Mouse (Mus musculus): Measurements from ENCODE around the gene Prr14l. TPM values are rescaled to one million over a fixed set of nuclear protein-coding genes. Genes with fewer than 3 reads are reported as not detected.
"Not testable (repeated sequence)": the region's sequence is repeated elsewhere in the genome, so short reads cannot be mapped to it uniquely, and the experiment has no call there.

Gene Prr14l
- polyA plus RNA-seq (2016; fragmentation: Nextera tagmentation; extraction: Ambion mirVana), result 11.8 and 18.4 TPM in 2 replicates

DNA sequence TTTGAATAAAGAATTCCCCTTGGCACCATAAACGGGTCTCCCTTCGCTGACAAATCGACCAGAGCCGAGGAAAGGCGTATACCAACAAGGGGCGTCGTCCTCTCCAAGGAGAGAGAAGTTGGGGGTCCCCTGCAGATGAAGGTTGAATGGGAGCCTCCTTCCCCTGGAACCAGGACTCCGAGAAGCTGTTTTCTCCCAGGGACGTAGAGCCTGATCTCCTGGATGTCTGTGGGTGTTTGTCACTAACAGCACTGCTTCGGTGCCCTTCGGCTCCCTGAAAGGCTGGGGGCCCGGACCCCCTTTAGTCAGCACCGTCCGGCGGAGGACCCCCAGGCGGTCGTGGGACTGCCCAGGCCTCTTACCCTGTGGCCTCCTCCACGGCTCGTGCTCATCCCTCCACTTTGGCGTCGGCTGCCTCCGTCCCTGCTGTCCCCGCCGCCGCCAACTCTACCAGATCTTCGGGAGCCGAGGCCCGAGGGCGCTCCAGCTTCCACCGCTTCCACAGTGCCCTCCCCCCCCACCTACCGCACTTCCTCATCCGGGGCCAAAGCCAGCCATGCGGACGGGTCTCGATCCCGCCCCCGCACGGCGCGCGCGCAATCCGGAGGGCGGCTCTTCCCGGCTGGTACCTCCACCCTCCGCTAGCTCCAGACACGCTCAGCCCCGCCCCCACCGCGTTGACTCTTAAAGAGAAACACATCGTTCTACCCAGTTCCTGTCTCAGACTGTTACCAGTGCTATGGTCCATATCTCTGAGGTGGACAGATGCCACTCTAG lies at the start of gene Prr14l:
TSS of gene Prr14l (minus strand) at position 526 of the 777 bp plus-strand sequence.
- Histone ChIP-seq H3K9me3 (replicated peaks) (no peaks in the 10 kb centered on the region), H3K4me2 (peak within 1 kb of the TSS; percentile 71), H3K4me3 (peak within 1 kb of the TSS; percentile 75), H3K36me3 (peaks cover 22% of the 10 kb centered on the region), H3K27ac (ENCODE audit: poor library complexity, severe bottlenecking) (peak within 1 kb of the TSS; percentile 84), H3K4me1 (replicated peaks) (peaks cover 20% of the 10 kb centered on the region), H3K27me3 (replicated peaks) (no peaks in the 10 kb centered on the region), H3K9ac (peak within 1 kb of the TSS; percentile 92)
- WGBS, result under 1% methylated on average over 43 of the region's 51 CpGs
- peak; percentile 98 for ATAC-seq (ENCODE audit: insufficient number of reproducible peaks, low FRiP score)

DNA sequence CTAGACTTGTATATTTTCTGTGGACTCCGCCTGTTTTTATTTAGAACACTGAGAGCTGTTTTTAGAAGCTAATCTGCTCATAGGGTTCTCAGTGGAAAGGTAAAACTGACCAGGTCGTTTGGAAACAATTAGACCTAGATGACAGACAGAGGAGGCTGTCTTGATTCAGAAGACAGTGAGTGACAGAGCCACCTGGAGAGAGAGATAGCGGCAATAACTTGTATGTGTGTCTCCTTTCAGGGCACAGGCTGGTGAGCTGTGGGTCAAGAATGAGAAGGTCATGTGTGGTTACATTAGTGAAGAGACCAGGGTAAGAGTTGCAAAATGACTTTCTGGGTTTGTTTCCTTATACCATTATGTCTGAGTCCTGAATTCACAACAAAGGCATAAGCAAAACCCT lies 32.7 kb upstream of the Prr14l start:
- H3K27ac ChIP-seq (ENCODE audit: poor library complexity, severe bottlenecking), result no peak overlapping the region
- WGBS, result 65% methylated on average over 3 of the region's 3 CpGs
- no peak for ATAC-seq (ENCODE audit: insufficient number of reproducible peaks, low FRiP score)
- no peak overlapping the region for H3K4me3 ChIP-seq
- H3K9me3 ChIP-seq (replicated peaks), result no peaks in the 10 kb centered on the region
- H3K9ac ChIP-seq, result no peak overlapping the region
- no peaks in the 10 kb centered on the region for H3K4me1 ChIP-seq (replicated peaks)
- no peak overlapping the region for H3K4me2 ChIP-seq
- peaks cover 74% of the 10 kb centered on the region for H3K36me3 ChIP-seq
- no peaks in the 10 kb centered on the region for H3K27me3 ChIP-seq (replicated peaks)

DNA sequence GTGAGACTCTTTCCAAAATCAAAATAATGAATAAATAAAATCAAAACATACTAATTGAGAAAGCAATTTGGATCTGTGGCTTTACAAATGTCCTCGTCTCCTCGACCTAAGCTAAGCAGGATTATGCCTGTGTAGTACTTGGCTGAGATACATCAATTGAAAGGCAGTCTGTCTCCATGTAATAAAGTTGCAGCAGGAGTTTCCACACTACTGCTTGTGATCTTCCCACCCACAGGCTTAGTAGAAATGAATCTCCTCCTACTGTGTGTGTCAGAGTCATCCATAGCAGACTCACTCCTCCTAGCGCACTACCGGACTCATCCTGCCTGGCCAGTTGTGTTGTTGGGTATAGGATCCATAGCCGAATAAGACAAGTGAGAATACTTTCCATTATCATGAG lies 18.3 kb upstream of the Prr14l start:
- no peak overlapping the region for H3K4me2 ChIP-seq
- no peaks in the 10 kb centered on the region for H3K27me3 ChIP-seq (replicated peaks)
- H3K4me1 ChIP-seq (replicated peaks), result no peaks in the 10 kb centered on the region
- 92% methylated on average over 5 of the region's 5 CpGs for WGBS
- no peak overlapping the region for H3K9ac ChIP-seq
- H3K27ac ChIP-seq (ENCODE audit: poor library complexity, severe bottlenecking), result no peak overlapping the region
- no peak overlapping the region for H3K4me3 ChIP-seq
- no peaks in the 10 kb centered on the region for H3K9me3 ChIP-seq (replicated peaks)
- no peak for ATAC-seq (ENCODE audit: insufficient number of reproducible peaks, low FRiP score)
- peaks cover 75% of the 10 kb centered on the region for H3K36me3 ChIP-seq

DNA sequence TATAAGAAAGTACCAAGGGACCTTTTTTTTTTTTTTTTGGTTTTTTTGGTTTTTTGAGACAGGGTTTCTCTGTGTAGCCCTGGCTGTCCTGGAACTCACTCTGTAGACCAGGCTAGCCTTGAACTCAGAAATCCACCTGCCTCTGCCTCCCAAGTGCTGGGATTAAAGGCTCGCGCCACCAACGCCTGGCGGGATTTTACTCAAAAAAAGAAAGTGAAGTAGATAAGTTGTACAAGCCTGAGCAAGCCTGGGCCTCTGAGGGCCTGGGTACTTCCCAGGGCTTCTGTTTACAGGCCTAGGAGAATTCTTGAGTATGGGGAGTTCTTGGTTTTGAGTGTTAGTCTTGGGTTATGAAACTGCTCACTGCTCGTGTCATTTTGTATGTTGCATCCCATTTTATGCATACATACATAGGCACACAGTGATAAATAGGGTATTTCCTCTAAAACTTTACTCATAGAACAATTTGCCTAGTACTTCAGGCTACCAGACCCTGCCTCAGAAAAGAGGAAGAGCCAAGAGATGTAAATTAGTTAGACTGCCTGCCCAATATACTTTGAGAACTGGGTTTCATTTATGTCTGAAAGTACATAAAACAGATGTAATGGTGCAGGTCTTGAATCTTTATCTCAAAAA lies 15.5 kb upstream of the Prr14l start:
- no peak overlapping the region for H3K4me3 ChIP-seq
- no peak overlapping the region for H3K27ac ChIP-seq (ENCODE audit: poor library complexity, severe bottlenecking)
- H3K9me3 ChIP-seq (replicated peaks), result no peaks in the 10 kb centered on the region
- no peak overlapping the region for H3K4me2 ChIP-seq
- H3K36me3 ChIP-seq, result peaks cover 65% of the 10 kb centered on the region
- peaks cover 3% of the 10 kb centered on the region for H3K4me1 ChIP-seq (replicated peaks)
- WGBS, result 92% methylated on average over 5 of the region's 5 CpGs
- H3K27me3 ChIP-seq (replicated peaks), result no peaks in the 10 kb centered on the region
- no peak overlapping the region for H3K9ac ChIP-seq
- no peak for ATAC-seq (ENCODE audit: insufficient number of reproducible peaks, low FRiP score)

DNA sequence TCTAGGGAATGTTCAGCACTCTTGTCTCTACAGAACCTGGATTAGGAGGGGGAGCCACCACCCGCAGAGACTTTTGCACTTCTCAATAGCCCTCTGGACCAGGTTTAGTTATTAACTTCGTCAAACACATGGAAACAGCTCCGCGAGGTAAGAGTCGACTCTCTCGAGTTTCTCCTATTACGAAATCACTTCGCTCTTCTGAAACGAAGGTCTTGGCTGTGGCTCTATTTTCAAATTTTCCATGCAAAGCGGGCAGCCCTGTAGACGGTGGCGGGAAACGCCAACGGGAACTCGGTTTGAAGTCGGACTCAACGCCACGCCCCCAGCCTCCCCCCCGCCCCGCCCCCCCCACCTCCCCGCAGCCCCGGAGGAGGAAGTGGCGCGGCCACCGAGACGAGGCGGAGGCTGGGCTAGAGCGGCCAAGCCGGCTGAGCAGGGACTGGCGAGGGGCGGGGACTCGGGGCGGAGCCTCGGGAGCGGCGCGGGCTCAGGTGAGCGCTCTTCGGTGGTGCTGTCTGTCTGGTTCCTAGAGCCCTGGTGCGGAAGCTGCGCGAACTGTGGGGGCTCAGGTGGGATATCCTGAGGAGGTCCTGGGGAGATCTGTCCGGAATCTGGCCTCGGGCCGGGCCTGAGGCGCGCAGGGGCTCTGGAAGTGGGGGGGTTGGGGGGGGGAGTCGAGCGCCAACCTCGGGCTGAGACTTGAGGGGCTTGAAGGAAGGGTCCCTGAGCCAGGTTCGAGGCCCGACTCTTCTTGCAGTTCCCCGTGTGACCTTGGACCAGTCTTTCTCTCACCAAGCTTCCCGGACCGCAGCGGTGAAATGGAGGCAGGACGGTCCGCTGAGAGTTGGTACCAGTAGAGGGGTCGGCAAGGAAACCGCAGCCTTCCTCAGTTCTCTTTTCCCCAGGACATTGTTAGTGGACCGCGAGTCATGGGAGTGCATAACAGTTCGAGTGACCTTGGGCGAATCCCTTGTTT lies 9.5 kb upstream of the Prr14l start, which contains the start of gene Depdc5:
TSS of gene Depdc5 (plus strand) at position 449 of the 976 bp plus-strand sequence.
- Histone ChIP-seq H3K4me2 (peak within 1 kb of the TSS; percentile 85), H3K4me3 (peak within 1 kb of the TSS; percentile 78), H3K4me1 (replicated peaks) (peaks cover 8% of the 10 kb centered on the region), H3K27ac (ENCODE audit: poor library complexity, severe bottlenecking) (peak within 1 kb of the TSS; percentile 83), H3K36me3 (peaks cover 22% of the 10 kb centered on the region), H3K9ac (peak within 1 kb of the TSS; percentile 81), H3K27me3 (replicated peaks) (no peaks in the 10 kb centered on the region), H3K9me3 (replicated peaks) (no peaks in the 10 kb centered on the region)
- WGBS, result 1% methylated on average over 63 of the region's 64 CpGs
- ATAC-seq (ENCODE audit: insufficient number of reproducible peaks, low FRiP score), result peak; percentile 98

DNA sequence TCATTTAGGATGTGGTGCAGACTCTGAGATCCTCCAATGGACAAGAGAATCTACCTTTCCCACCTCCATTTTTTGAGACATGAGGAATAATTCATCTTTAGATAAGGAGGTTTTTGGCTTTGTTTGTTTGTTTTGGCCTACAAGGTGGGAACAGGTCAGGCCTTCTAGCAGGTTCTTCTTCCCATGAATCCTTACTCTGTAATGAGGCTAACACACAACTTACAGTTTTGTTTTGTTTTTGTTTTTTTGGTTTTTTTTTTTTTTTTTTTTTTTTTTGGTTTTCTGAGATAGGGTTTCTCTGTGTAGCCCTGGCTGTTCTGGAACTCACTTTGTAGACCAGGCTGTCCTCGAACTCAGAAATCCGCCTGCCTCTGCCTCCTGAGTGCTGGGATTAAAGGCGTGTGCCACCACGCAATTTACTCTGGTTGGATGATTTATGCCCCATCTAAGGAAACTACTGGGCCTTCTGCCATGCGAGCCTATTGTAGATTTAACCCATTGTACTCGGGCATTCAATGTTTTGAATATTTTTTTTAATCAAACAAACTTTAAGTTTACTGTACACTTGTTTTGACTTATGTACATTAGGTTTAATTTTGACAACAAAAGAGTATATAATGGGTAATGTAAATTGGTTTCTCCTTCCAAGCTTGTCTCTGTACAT lies 8.5 kb upstream of the Prr14l start:
- H3K27ac ChIP-seq (ENCODE audit: poor library complexity, severe bottlenecking), result no peak overlapping the region
- no peak for ATAC-seq (ENCODE audit: insufficient number of reproducible peaks, low FRiP score)

DNA sequence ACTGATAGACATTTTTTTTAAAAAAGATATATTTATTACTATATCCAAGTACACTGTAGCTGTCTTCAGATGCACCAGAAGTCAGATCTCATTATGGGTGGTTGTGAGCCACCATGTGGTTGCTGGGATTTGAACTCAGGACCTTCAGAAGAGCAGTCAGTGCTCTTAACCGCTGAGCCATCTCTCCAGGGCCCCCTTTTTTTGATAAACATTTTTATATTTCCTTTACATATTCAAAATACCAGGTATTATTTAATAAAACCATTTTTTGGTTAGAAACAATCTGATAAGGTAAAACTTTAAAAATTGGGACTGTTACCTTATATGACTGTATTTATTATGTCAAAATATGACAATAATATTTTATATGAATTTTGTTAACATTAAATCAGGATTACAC lies 7.0 kb upstream of the Prr14l start:
- H3K9ac ChIP-seq, result no peak overlapping the region
- WGBS, result 81% methylated on average over 1 of the region's 1 CpGs

More for the DNA sequence above, 8.5 kb upstream of the Prr14l start:
- H3K4me3 ChIP-seq, result no peak overlapping the region
- no peaks in the 10 kb centered on the region for H3K9me3 ChIP-seq (replicated peaks)
- peaks cover 8% of the 10 kb centered on the region for H3K4me1 ChIP-seq (replicated peaks)
- H3K36me3 ChIP-seq, result peaks cover 13% of the 10 kb centered on the region
- 82% methylated on average over 6 of the region's 6 CpGs for WGBS
- H3K4me2 ChIP-seq, result no peak overlapping the region; the same call in 1 of the 2 replicates
- no peak overlapping the region for H3K9ac ChIP-seq
- H3K27me3 ChIP-seq (replicated peaks), result no peaks in the 10 kb centered on the region

DNA sequence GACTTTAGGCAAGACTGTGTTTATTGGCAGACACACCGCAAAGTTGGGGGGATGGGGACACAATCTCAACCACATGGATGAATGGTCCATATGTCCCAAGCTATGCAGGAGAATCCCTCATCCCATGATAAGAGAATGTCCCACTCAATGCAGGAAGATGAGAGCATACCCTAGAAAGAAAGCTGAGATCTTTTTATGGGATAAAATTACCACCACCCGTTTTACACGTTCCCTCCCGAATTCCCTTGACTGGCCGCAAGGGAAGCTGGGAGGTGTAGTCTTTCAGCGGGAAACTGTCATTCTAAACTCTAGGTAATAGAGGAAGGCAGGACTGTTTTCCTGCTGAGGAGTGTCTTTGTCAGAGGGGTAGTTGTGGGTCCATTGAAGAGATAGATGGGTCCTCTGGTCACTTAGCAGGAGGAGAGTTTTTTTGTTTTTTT lies 3.7 kb upstream of the Prr14l start:
- Histone ChIP-seq H3K9me3 (replicated peaks) (no peaks in the 10 kb centered on the region), H3K36me3 (no peaks in the 10 kb centered on the region), H3K27ac (ENCODE audit: poor library complexity, severe bottlenecking) (0 out of 2 replicates have a peak overlapping the region, but pooled peaks have one; percentile 28), H3K4me2 (peak overlapping the region; percentile 74), H3K27me3 (replicated peaks) (no peaks in the 10 kb centered on the region), H3K4me1 (replicated peaks) (0 out of 2 replicates have a peak, but pooled peaks cover 6% of the 10 kb centered on the region), H3K4me3 (peak overlapping the region; percentile 54), H3K9ac (peak overlapping the region; percentile 70)
- 3% methylated on average over 6 of the region's 6 CpGs for WGBS
- no peak for ATAC-seq (ENCODE audit: insufficient number of reproducible peaks, low FRiP score)

More for the DNA sequence above, 7.0 kb upstream of the Prr14l start:
- H3K4me2 ChIP-seq, result no peak overlapping the region
- no peak overlapping the region for H3K27ac ChIP-seq (ENCODE audit: poor library complexity, severe bottlenecking)
- H3K4me3 ChIP-seq, result no peak overlapping the region
- H3K9me3 ChIP-seq (replicated peaks), result no peaks in the 10 kb centered on the region
- H3K4me1 ChIP-seq (replicated peaks), result peaks cover 8% of the 10 kb centered on the region
- peaks cover 3% of the 10 kb centered on the region for H3K36me3 ChIP-seq
- no peak for ATAC-seq (ENCODE audit: insufficient number of reproducible peaks, low FRiP score)
- H3K27me3 ChIP-seq (replicated peaks), result no peaks in the 10 kb centered on the region

DNA sequence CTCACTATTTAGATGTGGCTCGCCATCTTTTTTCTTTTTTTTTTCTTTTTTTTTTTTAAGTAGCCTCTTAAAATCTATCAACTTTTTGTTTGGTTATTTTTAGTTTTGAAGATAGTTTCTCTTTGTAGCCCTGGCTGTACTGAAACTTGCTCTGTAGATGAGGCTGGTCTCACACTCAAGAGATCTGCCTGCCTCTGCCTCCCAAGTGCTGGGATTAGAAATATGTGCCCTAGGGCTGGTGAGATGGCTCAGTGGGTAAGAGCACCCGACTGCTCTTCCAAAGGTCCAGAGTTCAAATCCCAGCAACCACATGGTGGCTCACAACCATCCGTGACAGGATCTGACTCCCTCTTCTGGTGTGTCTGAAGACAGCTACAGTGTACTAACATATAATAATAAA lies 1.2 kb upstream of the Prr14l start:
- not testable (repeated sequence) for H3K4me2 ChIP-seq; H3K9me3 ChIP-seq (replicated peaks); ATAC-seq (ENCODE audit: insufficient number of reproducible peaks, low FRiP score); H3K9ac ChIP-seq; H3K27me3 ChIP-seq (replicated peaks); H3K4me3 ChIP-seq; H3K27ac ChIP-seq (ENCODE audit: poor library complexity, severe bottlenecking)
- 82% methylated on average over 3 of the region's 3 CpGs for WGBS
- peaks cover 15% of the 10 kb centered on the region for H3K36me3 ChIP-seq
- H3K4me1 ChIP-seq (replicated peaks), result peaks cover 20% of the 10 kb centered on the region

DNA sequence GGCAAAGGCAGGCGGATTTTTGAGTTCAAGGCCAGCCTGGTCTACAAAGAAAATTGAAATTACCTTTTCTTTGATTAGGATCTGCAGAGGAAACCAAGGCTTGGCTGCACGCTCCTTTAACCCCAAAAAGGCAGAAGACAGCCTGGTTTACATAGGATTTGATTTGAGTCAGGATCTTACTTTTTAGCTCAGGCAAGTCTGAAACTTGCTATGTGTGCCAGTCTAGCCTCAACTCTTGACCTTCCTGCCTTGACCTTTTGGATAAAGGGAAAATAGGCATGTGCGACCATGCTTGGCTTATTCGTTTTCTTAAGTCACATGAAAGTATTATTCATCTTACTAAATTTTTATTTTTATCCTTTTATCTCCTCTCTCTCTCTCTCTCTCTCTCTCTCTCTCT lies 762 bp upstream of the Prr14l start:
- no peaks in the 10 kb centered on the region for H3K9me3 ChIP-seq (replicated peaks)
- peaks cover 20% of the 10 kb centered on the region for H3K4me1 ChIP-seq (replicated peaks)
- 81% methylated on average over 4 of the region's 4 CpGs for WGBS
- no peak overlapping the region for H3K4me2 ChIP-seq
- peaks cover 18% of the 10 kb centered on the region for H3K36me3 ChIP-seq
- no peak overlapping the region for H3K9ac ChIP-seq
- no peaks in the 10 kb centered on the region for H3K27me3 ChIP-seq (replicated peaks)
- no peak overlapping the region for H3K4me3 ChIP-seq
- ATAC-seq (ENCODE audit: insufficient number of reproducible peaks, low FRiP score), result no peak
- no peak overlapping the region for H3K27ac ChIP-seq (ENCODE audit: poor library complexity, severe bottlenecking)
